Mouse (Mus musculus) urinary bladder, postnatal 0 days (tissue): Measurements from ENCODE around the gene Zfp729a. TPM values are rescaled to one million over a fixed set of nuclear protein-coding genes. Genes with fewer than 3 reads are reported as not detected.

Experiments used
- polyA plus RNA-seq: library from polyadenylated mRNA; unstranded; fragments of >200 nt; fragmentation: Nextera tagmentation; extraction: Ambion mirVana; gene quantifications from 2 replicates; pipeline ENCODE4 v1.2.1, GENCODE M21; 2015

Zfp729a gene
- polyA plus RNA-seq = 1.1 and 1.5 TPM in 2 replicates

GRCm38 (mm10) chr13:67637294-67638007 is at the start of gene Zfp729a, which contains the start of gene Gm49345:
Gene Zfp729a (minus strand): TSS chr13:67637791.
Gene Gm49345 (minus strand): TSS chr13:67637769.

GRCm38 (mm10) chr13:67686971-67687370 is 49.4 kb upstream of the Zfp729a start, which contains the start of gene Zfp738:
Gene Zfp738 (minus strand): TSS chr13:67687071.

GRCm38 (mm10) chr13:67609066-67609876 is 28.3 kb downstream of the Zfp729a start, which contains the start of gene Zfp729b:
Gene Zfp729b (minus strand): TSS chr13:67609707.

Other genes starting within 250 kb of the Zfp729a start
- gene Zfp429, start 238.0 kb downstream of the Zfp729a start, polyA plus RNA-seq = 3.5 and 3.6 TPM in 2 replicates
- gene Zfp459, start 216.4 kb downstream of the Zfp729a start, polyA plus RNA-seq = 0.48 and 1.3 TPM in 2 replicates
- 4.8 and 5.0 TPM in 2 replicates for gene Zfp874a, start 186.2 kb downstream of the Zfp729a start, polyA plus RNA-seq
- 1.7 and 1.9 TPM in 2 replicates for gene Zfp874b, start 153.5 kb downstream of the Zfp729a start, polyA plus RNA-seq
- 5.0 and 5.2 TPM in 2 replicates for gene Zfp58, start 137.2 kb downstream of the Zfp729a start, polyA plus RNA-seq
- not detected in 2 replicates for gene Gm26965, start 111.6 kb downstream of the Zfp729a start, polyA plus RNA-seq
- gene Zfp87, start 111.6 kb downstream of the Zfp729a start, polyA plus RNA-seq = 26.4 and 29.8 TPM in 2 replicates
- 4.0 and 5.1 TPM in 2 replicates for gene Zfp748, start 84.0 kb downstream of the Zfp729a start, polyA plus RNA-seq
- 1.7 and 1.9 TPM in 2 replicates for gene Zfp729b, start 28.1 kb downstream of the Zfp729a start, polyA plus RNA-seq
- 0.70 TPM in 1 of 2 replicates, not detected in the other for gene Gm49345, start within 50 bp of the Zfp729a start, polyA plus RNA-seq
- 5.9 and 6.5 TPM in 2 replicates for gene Zfp738, start 49.3 kb upstream of the Zfp729a start, polyA plus RNA-seq
- gene Zfp65, start 91.4 kb upstream of the Zfp729a start, polyA plus RNA-seq = 2.1 and 2.9 TPM in 2 replicates
- gene Zfp85, start 117.4 kb upstream of the Zfp729a start, polyA plus RNA-seq = 2.0 and 2.3 TPM in 2 replicates
- 0.45 and 0.72 TPM in 2 replicates for gene Zfp493, start 141.9 kb upstream of the Zfp729a start, polyA plus RNA-seq
- 2.0 and 2.8 TPM in 2 replicates for gene Zfp273, start 175.9 kb upstream of the Zfp729a start, polyA plus RNA-seq
- 0.71 and 1.5 TPM in 2 replicates for gene Gm10037, start 193.3 kb upstream of the Zfp729a start, polyA plus RNA-seq
- not detected in 2 replicates for gene BC048507, start 225.5 kb upstream of the Zfp729a start, polyA plus RNA-seq